Mouse (Mus musculus) MEL (cell line): Measurements from ENCODE around the gene Rassf9.

ENCODE experiments used
- CTCF ChIP-seq, 3 experiments: IDR thresholded peaks in 2 of 3; conservative IDR thresholded peaks in 1 of 3; 2 replicates each; pipeline ENCODE4 v1.5.1; 2011 to 2012; ENCODE audit warnings: low read length in 3 of 3, low read depth in 2 of 3, mild to moderate bottlenecking in 2 of 3, improper control_type of control experiment in 1 of 3, inconsistent platforms in 1 of 3, mixed read lengths in 1 of 3, moderate library complexity in 1 of 3; ENCODE audit not compliant: control insufficient read depth in 1 of 3, insufficient read depth in 1 of 3, poor library complexity in 1 of 3, severe bottlenecking in 1 of 3
- EP300 ChIP-seq, 2 experiments: IDR thresholded peaks; 2 replicates each; pipeline ENCODE4 v1.6.1; 2011; ENCODE audit warnings: improper control_type of control experiment in 2 of 2, low read length in 2 of 2, low read depth in 1 of 2, mild to moderate bottlenecking in 1 of 2
- HCFC1 ChIP-seq: IDR thresholded peaks from 2 replicates; pipeline ENCODE4 v1.6.1; 2012; ENCODE audit warnings: low read depth, mild to moderate bottlenecking, inconsistent platforms, low read length, improper control_type of control experiment, moderate library complexity
- POLR2A ChIP-seq, 2 experiments: IDR thresholded peaks; 2 replicates each; pipeline ENCODE4 v1.6.1; 2011 to 2012; ENCODE audit warnings: low read length in 2 of 2, mild to moderate bottlenecking in 2 of 2, control low read depth in 1 of 2, improper control_type of control experiment in 1 of 2, low read depth in 1 of 2, moderate library complexity in 1 of 2; ENCODE audit not compliant: control insufficient read depth in 1 of 2, insufficient read depth in 1 of 2, poor library complexity in 1 of 2
- USF2 ChIP-seq, 2 experiments: IDR thresholded peaks; 2 replicates each; pipeline ENCODE4 v1.6.1; 2011 to 2012; ENCODE audit warnings: improper control_type of control experiment in 2 of 2, low read length in 2 of 2, borderline replicate concordance in 1 of 2, inconsistent platforms in 1 of 2, low read depth in 1 of 2, mild to moderate bottlenecking in 1 of 2; ENCODE audit not compliant: insufficient read depth in 1 of 2
- ZC3H11A ChIP-seq: IDR thresholded peaks from 2 replicates; pipeline ENCODE4 v1.6.1; 2012; ENCODE audit warnings: low read depth, mild to moderate bottlenecking, inconsistent platforms, low read length, improper control_type of control experiment
- ZMIZ1 ChIP-seq: IDR thresholded peaks from 2 replicates; pipeline ENCODE4 v1.6.1; 2012; ENCODE audit warnings: low read depth, mild to moderate bottlenecking, inconsistent platforms, low read length, improper control_type of control experiment, moderate library complexity
- ZNF384 ChIP-seq: IDR thresholded peaks from 2 replicates; pipeline ENCODE4 v1.6.1; 2012; ENCODE audit warnings: low read depth, mild to moderate bottlenecking, inconsistent platforms, low read length, improper control_type of control experiment

GRCm38 (mm10) chr10:102562488-102562887 lies 50.5 kb downstream of the Rassf9 start:
- TF ChIP-seq ZNF384 (no peak), HCFC1 (no peak), CTCF (IDR thresholded peaks at IDR 0.05 in 2 of 3, conservative IDR thresholded peaks at IDR 0.05 in 1 of 3; ENCODE audit: control insufficient read depth in 1 of 3, insufficient read depth in 1 of 3, low read depth in 2 of 3, low read length in 3 of 3, poor library complexity in 1 of 3, severe bottlenecking in 1 of 3) (no peak), ZMIZ1 (no peak), EP300 (IDR thresholded peaks at IDR 0.05; ENCODE audit: low read depth in 1 of 2, low read length in 2 of 2) (no peak), POLR2A (IDR thresholded peaks at IDR 0.05; ENCODE audit: control insufficient read depth in 1 of 2, insufficient read depth in 1 of 2, low read depth in 1 of 2, low read length in 2 of 2, poor library complexity in 1 of 2) (no peak), USF2 (IDR thresholded peaks at IDR 0.05; ENCODE audit: borderline replicate concordance in 1 of 2, insufficient read depth in 1 of 2, low read depth in 1 of 2, low read length in 2 of 2) (no peak), ZC3H11A (no peak)
